Mouse (Mus musculus) small intestine, adult 2 months (tissue): ENCODE measurements around the gene Hmga1. TPM values are rescaled to one million over a fixed set of nuclear protein-coding genes. Genes with fewer than 3 reads are reported as not detected.

Experiments
- H3K27ac ChIP-seq: fragments of 200-500 bp; 2 replicates; pipeline ENCODE4 v1.5.1; 2012; ENCODE audit warnings: low read depth, low read length, control low read depth, inconsistent platforms; ENCODE audit not compliant: insufficient read depth
- H3K27me3 ChIP-seq: fragments of 200-500 bp; 2 replicates; pipeline ENCODE4 v1.6.1; 2012; ENCODE audit warnings: mild to moderate bottlenecking, moderate library complexity, low read length, inconsistent platforms; ENCODE audit not compliant: control insufficient read depth, insufficient read depth
- H3K36me3 ChIP-seq: fragments of 200-500 bp; 2 replicates; pipeline ENCODE4 v1.6.1; 2012; ENCODE audit warnings: mild to moderate bottlenecking, low read length, control low read depth, inconsistent platforms; ENCODE audit not compliant: control insufficient read depth, insufficient read depth
- H3K4me1 ChIP-seq: fragments of 200-500 bp; 2 replicates; pipeline ENCODE4 v1.6.1; 2012; ENCODE audit warnings: low read length, inconsistent platforms, mixed read lengths; ENCODE audit not compliant: control insufficient read depth, insufficient read depth, insufficient read length
- H3K4me3 ChIP-seq: fragments of 200-500 bp; 2 replicates; pipeline ENCODE4 v1.5.1; 2012; ENCODE audit warnings: low read depth, mild to moderate bottlenecking, control low read depth, inconsistent platforms, low read length, moderate library complexity
- CTCF ChIP-seq: fragments of 200-500 bp; IDR thresholded peaks from 2 replicates; pipeline ENCODE4 v1.5.1; 2012; ENCODE audit warnings: low read depth, mild to moderate bottlenecking, control low read depth, inconsistent platforms, low read length, moderate library complexity, mixed read lengths; ENCODE audit not compliant: insufficient replicate concordance, insufficient read length; ENCODE audit errors: extremely low read depth
- POLR2A ChIP-seq: fragments of 200-500 bp; IDR thresholded peaks from 2 replicates; pipeline ENCODE4 v1.6.1; 2012; ENCODE audit warnings: low read depth, mild to moderate bottlenecking, control low read depth, inconsistent platforms, low read length, moderate library complexity
- WGBS: fragments of 180-500 bp; shearing (Covaris S2); methylation state at CpG from one replicate; pipeline ENCODE4 v1.1.7; 2018; 5-methylcytosine and 5-hydroxymethylcytosine counted together
- polyA plus RNA-seq: library from polyadenylated mRNA; depleted of rRNA; stranded (reverse); fragments of >200 nt; gene quantifications from 2 replicates; pipeline ENCODE4 v1.2.3, GENCODE M21; 2012

Hmga1 gene
- polyA plus RNA-seq, 1 experiment: 91.0 TPM

- H3K27me3 ChIP-seq: peaks cover 34% of the 10 kb centered on the region
- 90% methylated on average over 7 of the region's 7 CpGs for WGBS
- H3K36me3 ChIP-seq: no peaks in the 10 kb centered on the region
- no peak for TF ChIP-seq POLR2A
- no peak for TF ChIP-seq CTCF
- no peaks in the 10 kb centered on the region; the same call in 1 of the 2 replicates for H3K4me1 ChIP-seq
- H3K4me3 ChIP-seq: no peak overlapping the region
- no peak overlapping the region for H3K27ac ChIP-seq
Observed at GRCm38 (mm10) chr17:27511125-27511735, 45.1 kb upstream of the Hmga1 start.

GRCm38 (mm10) chr17:27511865-27512618 is 44.3 kb upstream of the Hmga1 start:
- Histone ChIP-seq H3K27me3 (peaks cover 34% of the 10 kb centered on the region), H3K27ac (no peak overlapping the region), H3K4me3 (peak overlapping the region; percentile 34), H3K36me3 (no peaks in the 10 kb centered on the region), H3K4me1 (no peaks in the 10 kb centered on the region; the same call in 1 of the 2 replicates)
- no peak for TF ChIP-seq CTCF
- TF ChIP-seq POLR2A: no peak
- WGBS: 3% methylated on average over 63 of the region's 64 CpGs

GRCm38 (mm10) chr17:27512619-27513161 is 43.6 kb upstream of the Hmga1 start:
- no peak overlapping the region for H3K27ac ChIP-seq
- H3K4me3 ChIP-seq: peak overlapping the region; percentile 34
- TF ChIP-seq CTCF (no peak), POLR2A (no peak)
- peaks cover 34% of the 10 kb centered on the region for H3K27me3 ChIP-seq
- H3K4me1 ChIP-seq: no peaks in the 10 kb centered on the region; the same call in 1 of the 2 replicates
- WGBS: 1% methylated on average over 73 of the region's 78 CpGs
- no peaks in the 10 kb centered on the region for H3K36me3 ChIP-seq

GRCm38 (mm10) chr17:27513279-27513915 is 42.9 kb upstream of the Hmga1 start:
- Histone ChIP-seq H3K27ac (no peak overlapping the region), H3K4me3 (peak overlapping the region; percentile 34), H3K4me1 (no peaks in the 10 kb centered on the region; the same call in 1 of the 2 replicates), H3K36me3 (no peaks in the 10 kb centered on the region), H3K27me3 (peaks cover 34% of the 10 kb centered on the region)
- WGBS: 2% methylated on average over 63 of the region's 66 CpGs
- TF ChIP-seq CTCF (no peak), POLR2A (no peak)

- H3K4me3 ChIP-seq: no peak overlapping the region
- no peaks in the 10 kb centered on the region; the same call in 1 of the 2 replicates for H3K4me1 ChIP-seq
- peaks cover 34% of the 10 kb centered on the region for H3K27me3 ChIP-seq
- 38% methylated on average over 27 of the region's 27 CpGs for WGBS
- H3K36me3 ChIP-seq: no peaks in the 10 kb centered on the region
- H3K27ac ChIP-seq: no peak overlapping the region
- TF ChIP-seq POLR2A (no peak), CTCF (no peak)
Observed at GRCm38 (mm10) chr17:27513916-27514762, 42.2 kb upstream of the Hmga1 start.

GRCm38 (mm10) chr17:27518296-27518695 is 38.0 kb upstream of the Hmga1 start:
- no peaks in the 10 kb centered on the region for H3K36me3 ChIP-seq
- H3K27ac ChIP-seq: no peak overlapping the region
- no peaks in the 10 kb centered on the region for H3K4me1 ChIP-seq
- peaks cover 17% of the 10 kb centered on the region for H3K27me3 ChIP-seq
- H3K4me3 ChIP-seq: no peak overlapping the region
- 56% methylated on average over 9 of the region's 9 CpGs for WGBS
- TF ChIP-seq POLR2A (no peak), CTCF (no peak)
